Mouse (Mus musculus): ENCODE measurements at regions not wholly inside any gene's neighbourhood (a gene's known extent, or its start where the extent isn't known, plus 50 kb on each side); places are given as distances from the start of the nearest gene placed in this dataset.

DNA sequence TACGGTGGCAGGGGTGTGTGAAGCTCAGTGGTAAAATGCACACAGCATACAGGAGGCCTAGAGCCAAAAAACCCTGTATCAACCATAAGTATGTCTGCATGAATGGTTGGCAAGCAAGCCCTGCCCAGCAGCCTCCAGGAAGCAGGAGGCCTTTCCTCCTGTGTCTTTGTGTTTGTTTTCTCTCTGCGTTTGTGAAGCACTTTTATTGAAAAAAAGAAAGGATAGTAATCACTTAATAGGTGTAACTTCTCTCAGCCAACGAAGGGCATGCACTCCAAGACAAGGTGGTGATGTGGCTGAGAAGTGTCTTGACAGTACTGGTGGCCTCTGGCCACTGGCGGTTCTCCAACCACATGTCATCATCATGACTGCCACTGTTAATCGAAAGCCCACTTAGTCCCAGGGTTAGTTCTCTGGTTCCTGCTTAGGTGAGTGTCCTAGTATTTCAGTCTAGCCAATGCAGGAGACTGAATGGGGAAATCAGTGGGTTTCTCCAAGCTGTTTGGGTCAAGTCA is 66.5 kb upstream of the Polg start:
- Histone ChIP-seq H3K36me3 (ENCODE audit: control insufficient read depth) (no peaks in the 10 kb centered on the region), H3K4me3 (replicated peaks) (no peak overlapping the region), H3K27me3 (ENCODE audit: control insufficient read depth) (peaks cover 87% of the 10 kb centered on the region), H3K4me1 (ENCODE audit: control insufficient read depth) (no peaks in the 10 kb centered on the region), H3K9me3 (ENCODE audit: control insufficient read depth, low read length) (no peaks in the 10 kb centered on the region; the same call in 1 of the 2 replicates)
- TF ChIP-seq GATA1 (IDR thresholded peaks at IDR 0.05; ENCODE audit: low read length): no peak

DNA sequence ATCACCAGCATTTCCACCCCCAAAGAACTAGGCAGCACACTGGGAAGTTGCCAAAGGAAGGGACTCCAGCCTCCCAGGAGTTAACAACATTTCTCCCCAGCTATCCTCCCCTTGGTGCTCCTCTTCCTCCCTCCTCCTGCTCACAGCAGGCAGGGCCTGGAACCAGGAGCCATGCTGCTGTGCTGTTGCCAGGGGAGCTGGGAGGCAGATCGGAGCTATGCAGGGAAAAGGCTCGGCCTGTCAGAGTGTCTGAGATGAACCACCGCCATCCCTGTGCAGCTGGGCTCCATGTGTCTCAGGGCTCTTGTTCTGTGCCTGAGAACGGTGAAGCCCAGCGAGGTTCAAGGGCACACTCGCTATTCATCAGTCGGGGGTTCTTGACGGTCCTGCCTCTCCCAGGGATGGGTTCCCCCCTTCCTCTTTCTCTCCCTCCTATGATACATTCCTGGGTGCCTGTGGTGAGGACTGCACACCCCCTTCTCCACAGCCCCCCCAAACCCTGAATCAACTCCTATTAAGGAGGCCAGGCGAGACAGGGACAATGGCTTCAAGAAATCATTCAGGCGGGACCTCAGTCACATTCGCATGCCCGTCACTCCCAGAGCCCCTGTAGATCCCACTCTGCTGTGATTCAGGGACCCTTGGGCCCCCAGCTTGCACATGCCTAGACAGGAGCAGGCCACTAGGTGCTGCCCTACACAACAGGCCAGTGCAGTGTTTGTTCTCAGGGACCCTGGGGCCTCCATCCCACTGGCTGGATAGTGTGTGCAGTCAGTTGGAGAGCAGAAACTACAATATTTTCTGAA is 65.6 kb upstream of the Polg start:
- Histone ChIP-seq H3K9me3 (ENCODE audit: control insufficient read depth, low read length) (no peaks in the 10 kb centered on the region; the same call in 1 of the 2 replicates), H3K36me3 (ENCODE audit: control insufficient read depth) (no peaks in the 10 kb centered on the region), H3K27me3 (ENCODE audit: control insufficient read depth) (peaks cover 83% of the 10 kb centered on the region), H3K4me1 (ENCODE audit: control insufficient read depth) (no peaks in the 10 kb centered on the region), H3K4me3 (replicated peaks) (no peak overlapping the region)
- no peak for TF ChIP-seq TAL1 (IDR thresholded peaks at IDR 0.05; ENCODE audit: low read length)
- TF ChIP-seq GATA1 (IDR thresholded peaks at IDR 0.05; ENCODE audit: low read length): no peak

DNA sequence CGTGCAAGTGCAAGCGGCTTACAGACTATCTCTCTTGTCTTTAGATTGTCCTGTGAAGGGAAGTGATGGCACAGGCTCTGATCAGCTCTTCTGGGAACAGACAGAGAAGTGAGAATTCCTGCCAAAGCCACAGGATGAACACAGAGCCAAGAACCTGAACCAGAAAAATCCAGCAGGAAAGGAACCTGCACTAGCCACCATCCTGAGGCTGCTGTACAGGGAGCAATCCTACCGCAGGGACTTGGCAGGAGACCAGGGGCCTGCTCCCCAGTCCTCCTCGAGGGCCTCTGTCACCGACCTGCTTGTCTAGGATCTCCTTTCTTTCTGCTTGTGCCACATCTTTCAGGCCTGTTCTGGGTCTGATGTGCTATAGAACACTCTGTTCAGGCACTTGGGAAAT is 65.0 kb upstream of the Polg start:
- H3K27me3 ChIP-seq (ENCODE audit: control insufficient read depth): peaks cover 82% of the 10 kb centered on the region

DNA sequence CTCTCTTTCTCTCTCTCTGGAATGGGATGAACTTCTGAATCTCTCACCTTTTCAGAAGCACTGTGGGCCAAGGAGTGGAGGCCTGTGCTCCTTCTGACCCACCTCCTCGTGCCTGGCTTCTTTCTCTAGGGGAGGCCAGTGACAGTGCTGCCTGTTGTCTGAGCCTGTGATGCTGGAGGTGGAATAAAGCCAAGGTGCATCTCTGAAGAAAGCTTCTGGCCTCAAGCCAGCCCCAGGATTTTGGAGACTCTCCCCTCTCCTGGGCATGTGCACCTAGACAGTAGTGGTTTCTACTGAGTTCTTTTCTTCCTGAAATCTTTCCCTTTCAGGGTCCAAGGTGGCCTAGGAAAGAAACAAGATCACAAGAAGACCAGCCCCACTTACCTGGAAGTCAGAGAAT is 63.3 kb upstream of the Polg start:
- TF ChIP-seq TAL1 (IDR thresholded peaks at IDR 0.05; ENCODE audit: low read length): no peak
- no peak for TF ChIP-seq GATA1 (IDR thresholded peaks at IDR 0.05; ENCODE audit: low read length)
- peaks cover 73% of the 10 kb centered on the region for H3K27me3 ChIP-seq (ENCODE audit: control insufficient read depth)

More for the DNA sequence above, 65.0 kb upstream of the Polg start:
- TF ChIP-seq TAL1 (IDR thresholded peaks at IDR 0.05; ENCODE audit: low read length) (no peak), GATA1 (IDR thresholded peaks at IDR 0.05; ENCODE audit: low read length) (no peak)
- H3K4me1 ChIP-seq (ENCODE audit: control insufficient read depth): no peaks in the 10 kb centered on the region
- H3K9me3 ChIP-seq (ENCODE audit: control insufficient read depth, low read length): no peaks in the 10 kb centered on the region; the same call in 1 of the 2 replicates
- H3K4me3 ChIP-seq (replicated peaks): no peak overlapping the region
- H3K36me3 ChIP-seq (ENCODE audit: control insufficient read depth): no peaks in the 10 kb centered on the region

DNA sequence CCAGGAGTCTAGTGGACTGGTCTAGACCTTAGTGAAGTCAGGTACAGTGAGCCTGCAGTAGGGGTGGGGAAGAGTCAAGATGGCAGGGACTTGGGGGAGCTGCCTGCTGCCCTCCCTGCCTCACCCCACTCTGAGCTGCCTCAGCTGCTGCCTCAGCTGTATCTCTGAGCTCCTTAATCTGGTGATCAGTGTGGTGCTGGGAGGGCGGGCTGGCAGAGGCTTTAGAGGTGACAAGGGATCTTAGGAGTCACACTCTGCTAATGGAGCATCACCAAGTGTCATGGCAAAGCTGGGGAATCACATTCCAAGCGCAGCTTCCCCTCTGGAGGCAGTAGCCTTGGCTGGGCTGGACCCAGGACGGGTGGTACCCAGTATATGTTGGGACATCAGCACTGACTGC is 61.8 kb upstream of the Polg start:
- Histone ChIP-seq H3K27me3 (ENCODE audit: control insufficient read depth) (peaks cover 62% of the 10 kb centered on the region), H3K36me3 (ENCODE audit: control insufficient read depth) (no peaks in the 10 kb centered on the region)
- TF ChIP-seq TAL1 (IDR thresholded peaks at IDR 0.05; ENCODE audit: low read length) (no peak), GATA1 (IDR thresholded peaks at IDR 0.05; ENCODE audit: low read length) (no peak)

More for the DNA sequence above, 63.3 kb upstream of the Polg start:
- Histone ChIP-seq H3K4me1 (ENCODE audit: control insufficient read depth) (no peaks in the 10 kb centered on the region), H3K9me3 (ENCODE audit: control insufficient read depth, low read length) (no peaks in the 10 kb centered on the region), H3K36me3 (ENCODE audit: control insufficient read depth) (no peaks in the 10 kb centered on the region), H3K4me3 (replicated peaks) (no peak overlapping the region)

DNA sequence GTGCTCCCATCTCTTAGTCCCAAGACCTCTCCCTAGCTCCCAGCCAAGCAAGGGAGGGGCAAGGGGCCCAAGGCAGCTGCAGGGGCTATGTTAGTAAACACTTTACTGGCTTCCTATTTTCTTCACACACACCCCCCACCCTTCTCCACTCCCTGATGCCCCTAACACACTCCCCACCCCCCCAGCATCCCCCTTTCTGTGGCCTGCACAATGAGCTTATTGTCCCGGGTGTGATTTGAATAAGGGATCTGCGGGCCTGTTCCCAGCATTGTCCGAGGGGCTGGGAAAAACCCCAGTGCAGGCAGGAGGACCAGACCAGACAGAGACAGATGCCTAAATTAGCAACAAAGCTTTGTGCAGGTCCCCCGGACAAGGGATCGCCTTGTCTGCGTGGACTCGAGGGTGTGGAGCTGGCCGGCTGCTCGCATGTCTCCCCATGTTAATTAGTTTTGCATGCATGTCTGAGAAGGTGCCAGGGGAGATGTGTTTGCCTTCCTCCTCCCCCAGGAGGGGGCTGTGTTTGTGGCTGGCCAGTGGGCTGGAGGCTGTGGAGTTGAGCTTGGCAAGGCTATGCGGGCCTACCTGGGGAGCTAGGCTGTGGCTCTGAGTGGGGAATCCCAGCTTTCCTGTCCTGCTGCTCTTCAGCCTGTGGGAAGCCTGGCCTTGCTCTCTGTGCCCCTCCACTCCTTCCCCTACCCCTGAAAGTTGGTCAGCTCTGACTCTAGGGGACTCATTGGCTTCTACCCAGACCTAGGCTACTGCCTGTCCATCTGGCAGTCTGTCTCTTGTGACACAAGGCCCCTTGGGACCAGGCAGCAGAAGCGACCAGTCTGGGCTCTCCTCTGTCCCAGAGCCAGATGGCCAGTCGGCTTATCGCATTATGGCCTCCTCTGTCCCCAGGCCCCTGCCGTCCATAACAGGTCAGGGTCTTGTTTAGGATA is 59.8 kb upstream of the Polg start:
- Histone ChIP-seq H3K4me3 (replicated peaks) (no peak overlapping the region), H3K36me3 (ENCODE audit: control insufficient read depth) (no peaks in the 10 kb centered on the region), H3K9me3 (ENCODE audit: control insufficient read depth, low read length) (no peaks in the 10 kb centered on the region), H3K27me3 (ENCODE audit: control insufficient read depth) (peaks cover 46% of the 10 kb centered on the region), H3K4me1 (ENCODE audit: control insufficient read depth) (no peaks in the 10 kb centered on the region)
- TF ChIP-seq TAL1 (IDR thresholded peaks at IDR 0.05; ENCODE audit: low read length) (no peak), GATA1 (IDR thresholded peaks at IDR 0.05; ENCODE audit: low read length) (no peak)

More for the DNA sequence above, 61.8 kb upstream of the Polg start:
- H3K4me1 ChIP-seq (ENCODE audit: control insufficient read depth): no peaks in the 10 kb centered on the region
- no peaks in the 10 kb centered on the region for H3K9me3 ChIP-seq (ENCODE audit: control insufficient read depth, low read length)
- no peak overlapping the region for H3K4me3 ChIP-seq (replicated peaks)

DNA sequence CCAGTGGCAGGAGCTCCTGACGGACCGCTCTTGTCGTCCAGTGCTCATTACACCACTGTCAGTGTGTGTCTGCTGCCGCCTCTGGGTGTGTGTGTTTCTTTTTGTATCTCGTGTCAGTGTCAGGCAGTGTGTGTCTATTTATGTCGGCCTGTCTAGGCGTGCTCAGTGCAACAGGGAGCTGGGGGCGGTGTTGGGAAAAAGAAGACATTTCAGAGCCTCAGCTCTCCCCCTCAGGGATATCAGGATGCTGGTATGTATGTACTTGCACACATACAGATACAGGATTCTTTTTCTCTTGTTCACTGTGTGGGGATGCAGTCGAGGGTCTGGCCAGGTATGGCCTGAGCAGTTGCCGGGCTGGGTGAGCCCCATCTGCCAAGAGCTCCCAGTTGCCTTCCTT is 58.8 kb upstream of the Polg start:
- TF ChIP-seq GATA1 (IDR thresholded peaks at IDR 0.05; ENCODE audit: low read length): no peak
- TF ChIP-seq TAL1 (IDR thresholded peaks at IDR 0.05; ENCODE audit: low read length): no peak
- Histone ChIP-seq H3K4me3 (replicated peaks) (no peak overlapping the region), H3K9me3 (ENCODE audit: control insufficient read depth, low read length) (no peaks in the 10 kb centered on the region), H3K36me3 (ENCODE audit: control insufficient read depth) (no peaks in the 10 kb centered on the region), H3K4me1 (ENCODE audit: control insufficient read depth) (no peaks in the 10 kb centered on the region), H3K27me3 (ENCODE audit: control insufficient read depth) (peaks cover 36% of the 10 kb centered on the region)

DNA sequence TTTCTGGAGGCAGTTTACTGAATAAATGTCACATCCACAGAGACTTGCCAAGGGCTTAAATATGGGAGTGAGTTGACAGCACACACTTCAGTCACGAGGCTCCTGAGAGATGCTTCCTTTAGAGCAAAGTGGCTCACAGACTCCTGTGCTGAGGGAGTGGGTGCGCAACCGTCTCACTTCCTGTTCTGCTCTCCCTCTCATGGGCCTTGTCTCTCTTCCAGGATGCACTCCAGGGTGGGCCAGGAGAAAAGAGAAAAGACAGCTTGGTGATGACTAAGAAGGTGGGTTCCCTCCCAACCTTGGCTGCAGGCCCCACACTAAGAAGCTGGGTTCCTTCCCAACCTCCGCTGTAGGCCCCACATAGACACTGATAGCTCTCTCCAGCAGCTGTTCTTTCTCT is 57.5 kb upstream of the Polg start:
- H3K36me3 ChIP-seq (ENCODE audit: control insufficient read depth): no peaks in the 10 kb centered on the region
- H3K4me3 ChIP-seq (replicated peaks): no peak overlapping the region
- no peaks in the 10 kb centered on the region for H3K4me1 ChIP-seq (ENCODE audit: control insufficient read depth)
- peaks cover 39% of the 10 kb centered on the region for H3K27me3 ChIP-seq (ENCODE audit: control insufficient read depth)
- TF ChIP-seq GATA1 (IDR thresholded peaks at IDR 0.05; ENCODE audit: low read length) (no peak), TAL1 (IDR thresholded peaks at IDR 0.05; ENCODE audit: low read length) (no peak)
- H3K9me3 ChIP-seq (ENCODE audit: control insufficient read depth, low read length): no peaks in the 10 kb centered on the region

DNA sequence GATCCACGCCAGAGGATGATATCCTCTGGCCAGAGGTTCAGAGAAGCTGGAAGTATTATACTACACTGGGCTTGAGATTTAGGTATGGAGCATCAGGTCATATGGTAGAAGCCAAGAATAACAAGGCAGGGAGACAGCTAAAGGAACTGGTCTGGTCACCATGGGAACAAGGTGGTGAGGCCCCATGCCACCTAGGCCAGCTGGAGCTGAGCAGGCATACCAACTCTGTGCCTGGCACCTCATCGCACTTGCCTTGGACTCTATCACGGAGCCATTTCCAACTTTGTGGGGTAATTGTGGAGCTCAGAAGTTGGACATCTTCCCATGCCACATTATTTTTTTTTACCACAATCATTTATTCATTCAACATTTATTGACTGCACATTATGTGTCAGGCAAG is 55.9 kb upstream of the Polg start:
- Histone ChIP-seq H3K4me3 (replicated peaks) (no peak overlapping the region), H3K27me3 (ENCODE audit: control insufficient read depth) (peaks cover 41% of the 10 kb centered on the region), H3K9me3 (ENCODE audit: control insufficient read depth, low read length) (no peaks in the 10 kb centered on the region), H3K4me1 (ENCODE audit: control insufficient read depth) (no peaks in the 10 kb centered on the region), H3K36me3 (ENCODE audit: control insufficient read depth) (no peaks in the 10 kb centered on the region)
- TF ChIP-seq GATA1 (IDR thresholded peaks at IDR 0.05; ENCODE audit: low read length): no peak
- TF ChIP-seq TAL1 (IDR thresholded peaks at IDR 0.05; ENCODE audit: low read length): no peak
